Mouse (Mus musculus) bone marrow macrophage, adult 2 months (primary cell): Measurements from ENCODE around the gene Gm20388. TPM values are rescaled to one million over a fixed set of nuclear protein-coding genes. Genes with fewer than 3 reads are reported as not detected.

Source experiments
- H3K27ac ChIP-seq: 2 replicates; pipeline ENCODE4 v1.5.1; 2012; ENCODE audit warnings: low read depth, low read length; ENCODE audit not compliant: insufficient read depth
- H3K4me1 ChIP-seq: 2 replicates; pipeline ENCODE4 v1.6.1; 2012; ENCODE audit warnings: low read length; ENCODE audit not compliant: control insufficient read depth, insufficient read depth
- H3K4me3 ChIP-seq: 2 replicates; pipeline ENCODE4 v1.5.1; 2012; ENCODE audit warnings: mild to moderate bottlenecking, low read length, moderate library complexity; ENCODE audit not compliant: insufficient read depth
- CTCF ChIP-seq: IDR thresholded peaks from 2 replicates; pipeline ENCODE4 v1.5.1; 2012; ENCODE audit warnings: low read depth, mild to moderate bottlenecking, low read length, moderate library complexity
- POLR2A ChIP-seq: IDR thresholded peaks from 2 replicates; pipeline ENCODE4 v1.6.1; 2012; ENCODE audit warnings: mild to moderate bottlenecking, low read depth, low read length, borderline replicate concordance
- polyA plus RNA-seq: library from polyadenylated mRNA; stranded (reverse); fragments of >200 nt; gene quantifications from 2 replicates; pipeline ENCODE4 v1.2.4, GENCODE M21; 2012; ENCODE audit not compliant: missing spikeins, insufficient read depth, insufficient read length

Gene Gm20388
- polyA plus RNA-seq, 1 experiment: 32.7 TPM

GRCm38 (mm10) chr8:120632969-120633664, 722.5 kb downstream of the Gm20388 start:
- no peak overlapping the region for H3K27ac ChIP-seq
- TF ChIP-seq POLR2A: no peak
- peak overlapping the region; percentile 79; the same call in 1 of the 2 replicates for H3K4me3 ChIP-seq
- peaks cover 3% of the 10 kb centered on the region; the same call in 1 of the 2 replicates for H3K4me1 ChIP-seq

- Histone ChIP-seq H3K4me1 (peaks cover 3% of the 10 kb centered on the region; the same call in 1 of the 2 replicates), H3K27ac (no peak overlapping the region), H3K4me3 (peak overlapping the region; percentile 79)
- TF ChIP-seq CTCF (no peak), POLR2A (no peak)
Observed at GRCm38 (mm10) chr8:120633665-120634271, 723.1 kb downstream of the Gm20388 start.

- Histone ChIP-seq H3K27ac (no peak overlapping the region), H3K4me3 (peak overlapping the region; percentile 79), H3K4me1 (peaks cover 3% of the 10 kb centered on the region; the same call in 1 of the 2 replicates)
- TF ChIP-seq POLR2A (no peak), CTCF (no peak)
Observed at GRCm38 (mm10) chr8:120634329-120634839, 723.7 kb downstream of the Gm20388 start.

- Histone ChIP-seq H3K4me1 (no peaks in the 10 kb centered on the region), H3K27ac (no peak overlapping the region), H3K4me3 (no peak overlapping the region)
- no peak for TF ChIP-seq POLR2A
Observed at GRCm38 (mm10) chr8:120641245-120641644, 730.6 kb downstream of the Gm20388 start.

GRCm38 (mm10) chr8:120642031-120642662, 731.5 kb downstream of the Gm20388 start:
- Histone ChIP-seq H3K4me1 (no peaks in the 10 kb centered on the region), H3K27ac (no peak overlapping the region), H3K4me3 (no peak overlapping the region)
- no peak for TF ChIP-seq POLR2A

GRCm38 (mm10) chr8:120644663-120645062, 734.0 kb downstream of the Gm20388 start:
- TF ChIP-seq CTCF: no peak
- no peak overlapping the region for H3K27ac ChIP-seq
- H3K4me3 ChIP-seq: no peak overlapping the region
- no peaks in the 10 kb centered on the region for H3K4me1 ChIP-seq

- H3K4me3 ChIP-seq: no peak within 1 kb of the TSS
Observed at GRCm38 (mm10) chr8:120647532-120647931, 736.9 kb downstream of the Gm20388 start, which contains the start of gene 1190005I06Rik. TSS of gene 1190005I06Rik (minus strand) at chr8:120647632.

GRCm38 (mm10) chr8:120656322-120657052, 745.8 kb downstream of the Gm20388 start:
- Histone ChIP-seq H3K27ac (no peak overlapping the region), H3K4me3 (no peak overlapping the region), H3K4me1 (no peaks in the 10 kb centered on the region)
- TF ChIP-seq POLR2A (no peak), CTCF (no peak)

More at GRCm38 (mm10) chr8:120647532-120647931, 736.9 kb downstream of the Gm20388 start, which contains the start of gene 1190005I06Rik:
- TF ChIP-seq CTCF (no peak), POLR2A (no peak)
- Histone ChIP-seq H3K27ac (no peak within 1 kb of the TSS), H3K4me1 (no peaks in the 10 kb centered on the region)

- H3K4me3 ChIP-seq: no peak overlapping the region
- TF ChIP-seq POLR2A (no peak), CTCF (no peak)
- H3K27ac ChIP-seq: no peak overlapping the region
- H3K4me1 ChIP-seq: no peaks in the 10 kb centered on the region
Observed at GRCm38 (mm10) chr8:120657415-120657814, 746.8 kb downstream of the Gm20388 start.
